Mouse (Mus musculus) adrenal gland, adult 8-10 months (tissue): ENCODE data around the gene Adarb1. TPM values are rescaled to one million over a fixed set of nuclear protein-coding genes. Genes with fewer than 3 reads are reported as not detected.
A peak's percentile ranks its signal among the peaks of the same experiment; 100 is the strongest.

ENCODE experiments used
- DNase-seq: peaks from one replicate; pipeline ENCODE4 v3.0.0; 2022
- total RNA-seq, 4 experiments: library from RNA; stranded (reverse); gene quantifications; 2 replicates each; pipeline ENCODE4 v1.2.4; 2022

Adarb1 gene
- 10 to 100 TPM; 17.2 to 74.1 (median 37.1) TPM for total RNA-seq

DNA sequence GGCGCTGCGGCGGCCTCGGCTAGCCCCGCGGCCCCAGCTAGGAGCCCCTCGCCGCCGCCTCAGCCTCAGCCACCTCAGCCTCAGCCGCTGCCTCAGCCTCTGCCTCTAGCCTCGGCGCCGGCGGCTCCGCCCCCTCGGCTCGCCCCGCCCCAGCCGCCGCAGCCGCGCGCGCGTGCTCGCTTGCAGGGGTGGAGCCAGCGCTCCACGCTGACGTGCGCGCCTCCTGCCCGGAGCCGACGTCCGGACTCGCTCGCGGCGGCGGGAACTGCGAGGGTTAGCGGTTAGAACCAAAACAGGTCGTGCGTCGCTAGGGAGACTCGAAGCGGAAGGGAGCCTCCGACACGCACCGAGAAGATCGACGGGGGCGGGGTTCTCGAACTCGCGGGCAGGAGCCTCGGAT is at the start of gene Adarb1:
TSS of gene Adarb1 (minus strand) at position 133 of the 400 bp plus-strand sequence.
- peak; percentile 88 for DNase-seq

DNA sequence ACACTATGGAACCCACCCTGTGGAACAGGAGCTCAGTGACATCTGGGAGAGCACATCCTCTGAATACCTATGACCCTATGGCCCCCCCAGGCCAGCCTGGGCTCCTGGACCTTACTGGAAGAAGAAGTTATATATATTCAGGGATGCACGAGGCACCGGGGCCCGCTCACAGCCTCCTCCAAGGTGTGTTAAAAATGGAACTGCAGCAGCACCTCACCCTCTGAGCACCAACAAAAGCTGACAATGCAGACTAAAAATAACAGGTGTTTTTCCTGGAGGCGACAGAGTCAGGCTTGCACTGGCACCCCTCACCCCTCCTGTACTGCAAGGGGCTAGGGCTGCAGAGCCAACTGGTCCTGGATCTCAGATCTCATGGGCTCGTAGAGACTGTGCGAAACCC is 49.3 kb upstream of the Adarb1 start:
- no peak for DNase-seq

- no peak for DNase-seq
Measured at GRCm38 (mm10) chr10:77465902-77466301, 47.8 kb upstream of the Adarb1 start.

DNA sequence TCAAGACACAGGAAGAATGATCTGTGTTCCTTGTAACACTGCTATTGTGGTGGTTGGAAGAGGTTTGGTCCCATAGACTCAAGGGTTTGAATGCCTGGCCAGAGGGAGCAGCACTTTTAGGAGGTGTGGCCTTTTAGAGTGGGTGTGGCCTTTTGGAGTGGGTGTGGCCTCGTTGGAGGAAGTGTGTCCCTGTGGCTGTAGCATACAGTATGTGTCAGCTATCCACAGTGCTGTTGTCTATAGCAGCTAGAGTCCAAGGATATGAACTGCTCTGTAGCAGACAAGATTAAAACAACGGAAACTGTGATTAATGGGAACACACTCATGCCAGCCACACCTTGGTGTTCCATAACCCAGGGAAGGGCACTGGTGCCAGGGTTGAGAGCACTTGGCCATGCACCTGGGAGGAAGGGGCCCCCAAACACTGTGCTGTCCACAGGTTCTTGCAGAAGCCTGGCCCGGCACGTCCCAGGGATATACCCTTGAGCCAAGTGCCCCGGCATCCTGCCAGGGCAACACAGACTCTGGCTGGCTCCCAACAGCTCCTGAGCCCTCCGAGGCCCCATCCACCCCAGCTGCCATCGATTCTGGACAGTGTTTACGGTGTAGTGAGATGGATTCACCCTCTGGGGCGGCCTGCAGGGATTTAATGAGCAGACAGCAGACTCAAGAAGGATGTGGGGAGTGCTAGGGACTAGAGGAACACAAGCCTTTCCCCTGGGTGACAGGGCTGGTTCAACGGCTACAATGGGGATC is 46.3 kb upstream of the Adarb1 start:
- DNase-seq, result peak; percentile 68

DNA sequence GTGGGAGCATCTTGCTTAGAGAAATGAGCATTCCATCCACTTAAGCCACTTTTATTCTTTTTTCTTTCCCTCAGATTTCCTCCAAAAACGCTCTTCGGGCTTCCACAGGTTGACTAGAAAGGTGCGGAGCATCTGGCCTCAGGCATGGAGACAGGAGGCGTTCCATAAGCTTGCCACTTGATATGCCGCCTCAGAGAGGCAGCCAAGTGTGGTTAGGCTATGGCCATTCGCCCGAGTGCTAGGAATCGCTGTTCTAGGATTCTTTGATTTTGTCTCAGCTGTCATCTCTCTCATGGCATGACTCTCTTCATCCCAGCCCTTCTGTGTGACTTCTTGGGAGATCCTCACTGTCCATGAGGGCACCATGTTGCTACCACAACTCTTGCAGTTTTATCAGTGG is 43.1 kb upstream of the Adarb1 start:
- no peak for DNase-seq

DNA sequence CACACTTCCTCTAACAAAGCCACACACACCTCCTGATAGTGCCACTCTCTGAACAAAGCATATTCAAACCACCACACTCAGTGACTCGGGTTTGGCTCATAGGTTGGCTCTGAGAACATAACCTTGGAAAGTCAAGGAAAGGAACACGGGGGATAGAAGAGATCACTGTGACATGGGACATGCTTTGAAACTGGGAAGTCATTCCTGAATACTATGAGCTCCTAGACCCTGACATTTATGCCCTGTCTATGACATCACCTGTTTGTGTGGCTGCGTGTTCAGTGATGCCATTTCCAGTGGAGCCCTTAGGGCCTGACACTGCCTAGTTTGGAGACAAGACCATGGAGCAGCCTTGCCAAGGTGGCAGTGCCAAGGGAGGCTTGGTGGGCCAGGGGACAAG is 39.6 kb upstream of the Adarb1 start:
- DNase-seq, result no peak

DNA sequence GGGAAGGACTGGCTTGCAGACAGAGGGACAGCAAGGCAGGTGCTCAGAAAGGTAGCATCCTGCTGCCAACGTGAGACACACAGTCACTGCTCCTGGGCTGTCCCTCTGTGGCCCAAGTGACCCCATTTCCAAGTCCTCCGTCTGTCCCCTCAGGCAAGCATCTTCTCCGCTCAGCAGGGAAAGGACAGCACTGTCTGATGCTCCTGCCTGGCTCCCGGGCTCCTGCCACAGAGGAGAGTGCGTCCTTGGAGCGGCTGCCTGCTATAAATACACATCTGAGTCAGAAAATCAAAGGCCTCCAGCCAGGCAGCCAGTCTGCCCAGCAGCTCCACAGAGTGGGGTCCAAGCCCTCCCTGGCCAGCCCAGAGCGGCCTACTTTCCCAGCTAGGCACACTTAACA is 38.4 kb upstream of the Adarb1 start:
- peak; percentile 72 for DNase-seq

- DNase-seq, result no peak
Measured at GRCm38 (mm10) chr10:77455251-77456010, 37.4 kb upstream of the Adarb1 start.

GRCm38 (mm10) chr10:77454795-77455194 is 36.7 kb upstream of the Adarb1 start:
- no peak for DNase-seq

GRCm38 (mm10) chr10:77451822-77452221 is 33.8 kb upstream of the Adarb1 start:
- DNase-seq, result no peak

GRCm38 (mm10) chr10:77450159-77450464 is 32.0 kb upstream of the Adarb1 start:
- DNase-seq, result no peak

GRCm38 (mm10) chr10:77449315-77450158 is 31.5 kb upstream of the Adarb1 start:
- no peak for DNase-seq

DNA sequence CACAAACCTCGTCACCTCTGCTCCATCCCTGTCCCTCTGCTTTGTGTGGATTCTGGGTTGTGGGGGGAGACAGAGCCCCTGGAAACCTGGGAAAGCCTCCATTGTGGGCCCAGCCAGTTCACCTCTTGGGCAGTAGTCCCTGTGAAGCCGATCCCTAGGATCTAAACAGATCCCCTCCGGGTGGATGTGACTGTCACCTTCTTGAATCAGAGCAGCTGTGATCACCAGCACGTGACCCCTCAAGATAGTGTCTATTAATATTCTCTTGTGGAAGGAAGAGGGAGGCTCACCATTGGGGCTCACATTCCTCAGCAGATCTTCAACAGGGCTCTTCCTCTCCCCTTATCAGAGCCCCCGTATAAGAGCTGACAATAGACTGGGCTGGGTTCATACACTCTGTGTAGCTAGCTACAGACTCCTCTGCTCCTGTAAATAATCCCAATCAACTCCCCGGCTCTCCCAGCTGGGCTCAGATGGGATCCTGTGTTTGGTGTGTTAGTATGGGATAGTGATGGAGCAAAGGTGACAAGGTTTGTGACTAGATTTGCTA is 30.7 kb upstream of the Adarb1 start:
- no peak for DNase-seq

GRCm38 (mm10) chr10:77448209-77448608 is 30.1 kb upstream of the Adarb1 start:
- no peak for DNase-seq

DNA sequence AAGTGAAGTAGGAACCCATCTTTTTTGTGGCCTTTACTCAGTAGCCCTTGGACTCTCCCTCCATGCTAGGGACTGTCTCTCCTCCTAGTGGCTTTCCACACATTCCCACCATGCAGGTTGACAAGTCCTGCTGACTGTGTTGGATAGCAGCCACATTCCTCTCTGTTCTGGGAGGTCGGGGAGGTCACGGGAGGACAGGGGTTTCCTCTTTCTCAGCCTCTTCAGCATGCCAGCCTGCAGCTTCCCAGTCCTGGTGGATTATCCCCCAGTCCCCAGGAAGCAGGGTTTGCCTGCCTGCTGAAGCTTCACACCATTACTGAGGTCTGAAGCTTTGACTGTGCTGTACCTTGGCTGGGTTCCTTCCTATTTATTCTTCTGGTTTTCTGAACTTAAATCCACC is 29.7 kb upstream of the Adarb1 start:
- no peak for DNase-seq

DNA sequence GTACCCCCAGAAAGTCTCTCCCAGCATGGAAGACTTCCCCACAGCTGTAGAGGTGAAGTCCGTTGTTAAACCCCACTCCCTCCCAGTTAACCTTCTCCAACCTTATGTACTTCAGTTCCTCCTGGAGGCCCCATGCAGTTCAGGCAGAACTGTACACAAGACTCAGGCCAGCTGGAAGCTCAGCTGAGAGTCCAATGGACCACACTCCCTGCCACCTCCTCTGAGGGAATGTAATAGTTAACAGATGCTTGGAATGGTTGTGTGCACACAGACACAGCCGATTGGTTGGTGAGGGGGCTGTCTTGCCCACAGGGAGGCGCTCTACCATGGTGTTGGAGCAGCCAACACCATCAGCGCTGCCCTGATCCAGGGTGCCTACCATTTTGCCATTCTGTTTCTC is 24.2 kb upstream of the Adarb1 start:
- DNase-seq, result no peak

- no peak for DNase-seq
Measured at GRCm38 (mm10) chr10:77441812-77442211, 23.7 kb upstream of the Adarb1 start.

DNA sequence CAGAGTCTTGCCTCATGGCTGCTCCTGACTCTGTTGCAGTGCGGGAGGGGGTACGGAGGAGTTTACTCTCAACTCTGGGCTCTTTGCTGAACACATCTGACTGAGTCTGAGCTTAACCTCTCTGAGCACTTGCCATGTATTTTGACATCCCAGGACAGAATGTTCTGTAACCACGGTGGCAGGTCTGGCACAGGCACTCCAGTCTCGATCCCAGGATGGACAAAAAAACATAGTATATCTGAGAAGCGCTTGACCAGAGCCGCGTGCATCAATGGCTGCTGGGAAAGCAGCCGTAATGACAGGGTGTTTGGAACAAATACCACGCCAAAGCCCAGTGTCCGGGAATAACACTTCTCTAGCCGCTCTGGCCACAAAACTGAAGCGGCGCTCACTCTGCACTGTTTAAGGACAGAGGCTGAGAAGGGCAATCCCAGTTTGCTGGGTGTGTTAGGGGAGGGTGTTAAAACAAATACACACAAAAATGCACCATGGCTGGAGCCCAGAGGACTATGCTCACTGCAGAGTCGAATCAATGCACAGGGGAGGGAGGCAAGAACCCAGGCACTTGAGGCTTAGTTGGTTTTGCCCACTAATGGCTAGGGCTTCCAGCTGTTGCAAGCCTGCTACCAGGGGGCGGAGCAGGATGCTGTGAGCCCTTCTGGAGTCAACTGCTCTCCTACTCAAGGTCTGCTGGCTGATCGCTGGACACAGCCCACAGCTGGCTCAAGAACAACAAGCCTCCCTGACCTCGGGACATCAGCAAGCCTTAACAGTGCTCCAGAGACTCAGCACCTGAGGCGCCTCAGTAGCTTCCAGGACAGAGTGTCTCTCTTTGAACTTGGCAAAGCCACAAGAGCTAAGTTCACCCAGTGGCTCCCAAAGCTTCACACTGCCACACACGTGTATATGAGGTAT is 23.0 kb upstream of the Adarb1 start:
- no peak for DNase-seq

DNA sequence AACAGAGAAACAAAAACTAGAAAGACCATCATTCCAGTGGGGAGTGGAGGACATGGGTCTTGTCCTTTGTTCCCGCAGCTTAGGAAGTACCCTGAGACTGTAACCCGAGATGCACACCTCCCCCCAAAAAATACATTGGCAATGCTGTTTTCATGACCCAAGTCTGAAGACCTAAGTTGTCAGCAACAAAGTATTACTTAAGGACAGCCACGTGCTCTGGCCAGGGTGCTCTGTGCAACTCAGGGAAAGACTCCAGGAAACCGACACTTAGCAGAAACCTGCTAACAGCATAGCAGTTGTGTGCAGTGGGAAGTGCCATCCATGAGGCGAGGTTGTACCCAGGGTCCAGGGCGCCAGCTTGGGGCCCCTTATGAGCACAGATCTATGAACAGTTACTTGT is 22.2 kb upstream of the Adarb1 start:
- DNase-seq, result no peak

DNA sequence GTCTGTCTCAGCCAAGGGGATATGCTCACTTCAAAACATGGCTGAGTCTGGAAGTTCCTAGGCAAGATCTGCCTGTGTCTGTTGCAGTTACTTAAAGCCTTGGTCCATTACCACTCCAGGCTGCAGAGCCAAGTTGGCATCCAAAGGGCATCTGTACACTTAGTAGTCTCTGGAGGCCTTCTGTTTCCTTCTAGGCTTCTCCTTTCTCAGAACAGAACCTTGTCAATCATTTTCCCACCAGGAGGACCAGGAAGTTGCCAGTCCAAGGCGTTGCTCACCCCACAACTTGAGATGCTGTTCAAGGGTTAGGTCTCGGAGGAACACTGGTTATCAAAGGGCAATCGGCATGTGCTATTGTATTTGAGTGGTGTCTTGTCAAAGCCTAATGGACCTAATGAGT is 21.0 kb upstream of the Adarb1 start:
- no peak for DNase-seq

DNA sequence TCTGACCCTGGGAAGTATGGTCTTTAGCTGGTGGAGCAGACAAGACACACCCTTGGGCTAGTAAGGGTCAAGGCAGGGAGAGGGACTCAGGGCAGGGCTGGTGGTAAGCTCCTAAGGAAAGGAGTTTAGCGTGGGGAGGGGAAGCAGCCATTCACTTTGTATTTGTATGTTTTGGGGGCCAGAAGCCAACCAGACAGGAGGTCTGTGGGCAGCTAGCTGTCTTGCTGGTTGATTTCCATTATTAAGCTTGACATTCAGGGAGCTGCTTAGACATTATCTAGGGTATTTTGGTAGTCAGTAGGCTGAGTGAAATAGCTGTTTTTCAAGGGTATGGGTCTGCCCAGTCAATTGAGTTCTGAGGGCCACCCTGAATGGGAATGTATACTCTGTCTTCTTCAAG is 20.0 kb upstream of the Adarb1 start:
- DNase-seq, result no peak

- DNase-seq, result no peak
Measured at GRCm38 (mm10) chr10:77435343-77435742, 17.3 kb upstream of the Adarb1 start.
